Mouse (Mus musculus): ENCODE measurements around the gene Tenm4. TPM values are rescaled to one million over a fixed set of nuclear protein-coding genes. Genes with fewer than 3 reads are reported as not detected.

The Tenm4 gene
- total RNA-seq, 2 experiments from 2014 or later, result 14.3 to 18.7 TPM

- no peak for DNase-seq
Observed at GRCm38 (mm10) chr7:96408161-96408889, 237.3 kb downstream of the Tenm4 start.

GRCm38 (mm10) chr7:96409323-96409880, 238.4 kb downstream of the Tenm4 start:
- DNase-seq, result no peak

- DNase-seq, result no peak
Observed at GRCm38 (mm10) chr7:96413822-96414221, 242.8 kb downstream of the Tenm4 start.

GRCm38 (mm10) chr7:96414290-96415055, 243.4 kb downstream of the Tenm4 start:
- DNase-seq, result no peak

- DNase-seq, result peak; percentile 72 to 84
Observed at GRCm38 (mm10) chr7:96417251-96418004, 246.4 kb downstream of the Tenm4 start.

GRCm38 (mm10) chr7:96418146-96418545, 247.1 kb downstream of the Tenm4 start:
- DNase-seq, result no peak

GRCm38 (mm10) chr7:96420045-96420444, 249.0 kb downstream of the Tenm4 start:
- DNase-seq, result no peak

GRCm38 (mm10) chr7:96420926-96421605, 250.0 kb downstream of the Tenm4 start:
- peak; percentile 7 to 21 for DNase-seq

GRCm38 (mm10) chr7:96426954-96427353, 255.9 kb downstream of the Tenm4 start:
- DNase-seq, result no peak

GRCm38 (mm10) chr7:96433307-96433706, 262.3 kb downstream of the Tenm4 start:
- no peak for DNase-seq

- no peak for DNase-seq
Observed at GRCm38 (mm10) chr7:96438392-96438791, 267.3 kb downstream of the Tenm4 start.

- no peak for DNase-seq
Observed at GRCm38 (mm10) chr7:96440161-96440707, 269.2 kb downstream of the Tenm4 start.

GRCm38 (mm10) chr7:96445771-96446170, 274.7 kb downstream of the Tenm4 start:
- DNase-seq, result no peak

GRCm38 (mm10) chr7:96447806-96448397, 276.9 kb downstream of the Tenm4 start:
- DNase-seq, result no peak

- DNase-seq, result peak in 1 of 2 experiments; percentile 24
Observed at GRCm38 (mm10) chr7:96455957-96456356, 284.9 kb downstream of the Tenm4 start.

GRCm38 (mm10) chr7:96456618-96457017, 285.6 kb downstream of the Tenm4 start:
- DNase-seq, result peak in 1 of 2 experiments; percentile 5

GRCm38 (mm10) chr7:96457891-96458290, 286.8 kb downstream of the Tenm4 start:
- no peak for DNase-seq

GRCm38 (mm10) chr7:96458992-96459391, 287.9 kb downstream of the Tenm4 start:
- no peak for DNase-seq

- DNase-seq, result no peak
Observed at GRCm38 (mm10) chr7:96466761-96467160, 295.7 kb downstream of the Tenm4 start.

- no peak for DNase-seq
Observed at GRCm38 (mm10) chr7:96470821-96471220, 299.8 kb downstream of the Tenm4 start.

- DNase-seq, result no peak
Observed at GRCm38 (mm10) chr7:96474560-96475089, 303.6 kb downstream of the Tenm4 start.

Data from adrenal gland, postnatal 36 days (tissue).